Mouse (Mus musculus): ENCODE results near the gene Fbxl8.

GRCm38 (mm10) chr8:105297511-105298192, 33.2 kb downstream of the Fbxl8 start, which contains the start of gene E2f4:
- TF ChIP-seq POLR2A (IDR thresholded peaks at IDR 0.05; ENCODE audit: borderline replicate concordance, low read depth, low read length) (no peak), CTCF (IDR thresholded peaks at IDR 0.05; ENCODE audit: low read depth, low read length) (no peak)
